Mouse (Mus musculus): ENCODE data around the gene Smtnl1. TPM values are rescaled to one million over a fixed set of nuclear protein-coding genes. Genes with fewer than 3 reads are reported as not detected.

The Smtnl1 gene
- polyA plus RNA-seq, 1 experiment from 2014 or later: 0.24 TPM

DNA sequence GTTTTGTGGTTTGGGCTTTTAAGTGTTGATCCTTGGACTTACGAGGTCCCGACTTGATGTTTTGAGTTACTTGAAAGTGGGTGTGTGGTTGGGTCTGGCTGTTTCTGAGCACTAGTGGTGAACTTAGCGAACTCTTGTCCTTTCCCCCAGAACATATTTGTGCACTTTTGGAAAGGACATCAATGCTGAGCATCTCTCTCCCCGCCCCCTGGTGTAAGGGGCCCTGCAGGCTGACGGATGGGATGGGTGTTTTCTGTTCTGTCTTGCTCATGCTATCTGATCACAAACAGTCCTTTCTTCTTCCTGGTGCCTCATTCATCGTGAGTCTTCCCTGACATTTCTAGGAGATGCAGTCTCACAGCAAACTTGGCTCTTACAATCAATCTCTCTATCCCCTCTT lies 21.2 kb upstream of the Smtnl1 start:
- Histone ChIP-seq H3K36me3 (ENCODE audit: insufficient read depth) (peaks cover 30% of the 10 kb centered on the region), H3K4me2 (peak overlapping the region; percentile 29; the same call in 1 of the 2 replicates), H3K4me3 (ENCODE audit: low read depth, low read length) (no peak overlapping the region), H3K9ac (no peak overlapping the region; the same call in 1 of the 2 replicates), H3K27ac (ENCODE audit: low read depth) (no peak overlapping the region), H3K27me3 (ENCODE audit: insufficient read depth, low read length) (0 out of 2 replicates have a peak, but pooled peaks cover 3% of the 10 kb centered on the region), H3K9me3 (ENCODE audit: low read depth, low read length) (no peaks in the 10 kb centered on the region), H3K4me1 (ENCODE audit: insufficient read depth) (peaks cover 13% of the 10 kb centered on the region)
- 72% methylated on average over 6 of the region's 6 CpGs for WGBS
- DNase-seq: no peak
- no peak for ATAC-seq (ENCODE audit: insufficient read depth)
- no peak for TF ChIP-seq CTCF (IDR thresholded peaks at IDR 0.05; ENCODE audit: low read depth)

DNA sequence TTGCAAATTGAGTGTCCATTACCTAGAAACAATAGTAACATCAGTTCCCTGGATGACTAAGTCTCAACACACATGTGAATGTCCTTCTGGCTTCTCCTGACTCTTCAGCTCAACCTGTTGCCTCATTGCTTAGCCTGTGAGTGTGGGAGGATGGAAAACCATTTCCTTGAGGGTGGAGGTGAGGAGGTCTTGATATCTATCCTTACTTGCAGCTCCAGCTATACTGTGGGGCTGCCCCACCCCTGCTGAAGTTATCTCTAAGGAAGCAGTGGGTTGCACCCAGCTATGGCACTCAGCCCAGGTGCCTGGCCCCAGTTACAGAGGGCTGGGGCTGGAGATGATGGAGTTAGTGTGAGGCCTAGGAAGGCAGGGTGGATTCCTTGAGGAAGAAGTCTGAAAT lies 19.5 kb upstream of the Smtnl1 start:
- H3K4me1 ChIP-seq (ENCODE audit: insufficient read depth): peaks cover 13% of the 10 kb centered on the region
- H3K4me2 ChIP-seq: peak overlapping the region; percentile 84
- H3K27me3 ChIP-seq (ENCODE audit: insufficient read depth, low read length): peaks cover 9% of the 10 kb centered on the region; the same call in 1 of the 2 replicates
- peaks cover 18% of the 10 kb centered on the region for H3K36me3 ChIP-seq (ENCODE audit: insufficient read depth)
- H3K4me3 ChIP-seq (ENCODE audit: low read depth, low read length): peak overlapping the region; percentile 66
- no peak overlapping the region for H3K27ac ChIP-seq (ENCODE audit: low read depth)
- peak overlapping the region; percentile 84 for H3K9ac ChIP-seq
- H3K9me3 ChIP-seq (ENCODE audit: low read depth, low read length): no peaks in the 10 kb centered on the region
- TF ChIP-seq CTCF (IDR thresholded peaks at IDR 0.05; ENCODE audit: low read depth): no peak
- DNase-seq: no peak
- no peak for ATAC-seq (ENCODE audit: insufficient read depth)

DNA sequence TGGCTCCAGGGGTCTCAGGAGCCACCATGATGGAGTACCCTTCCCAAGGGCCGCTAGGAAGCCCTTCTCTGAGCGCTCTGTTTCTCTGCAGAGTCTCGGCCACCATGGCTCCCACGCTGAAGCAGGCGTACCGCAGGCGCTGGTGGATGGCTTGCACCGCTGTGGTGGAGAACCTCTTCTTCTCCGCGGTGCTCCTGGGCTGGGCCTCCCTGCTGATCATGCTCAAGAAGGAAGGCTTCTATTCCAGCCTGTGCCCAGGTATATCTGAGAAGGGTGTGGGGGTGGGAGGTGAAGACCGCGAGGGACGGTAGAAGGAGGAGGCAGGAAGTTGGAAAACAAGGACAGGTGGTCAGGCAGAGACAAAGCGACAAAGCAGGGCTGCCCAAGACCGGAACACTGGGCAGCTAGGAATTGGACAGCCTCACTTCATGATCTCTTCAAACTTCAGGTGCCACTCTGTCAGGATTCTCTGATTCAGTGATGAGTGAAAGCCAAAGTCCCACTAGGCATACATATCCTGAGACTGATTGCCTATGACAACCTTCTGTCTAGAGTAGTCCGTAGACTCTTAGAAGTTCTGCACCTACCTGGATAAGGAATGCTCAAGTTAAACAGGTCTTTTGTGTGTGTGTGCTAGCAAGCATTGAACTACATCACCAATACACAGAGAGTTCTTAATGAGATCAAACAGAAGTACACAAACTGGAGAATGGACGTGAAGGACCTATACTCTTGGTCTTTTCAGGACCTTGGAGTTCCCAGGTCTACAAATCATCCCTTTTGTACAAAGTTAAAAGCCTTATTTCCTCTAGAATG lies 18.5 kb upstream of the Smtnl1 start:
- WGBS: 4% methylated on average over 17 of the region's 17 CpGs
- peak overlapping the region; percentile 84 for H3K9ac ChIP-seq
- DNase-seq: peak; percentile 33

DNA sequence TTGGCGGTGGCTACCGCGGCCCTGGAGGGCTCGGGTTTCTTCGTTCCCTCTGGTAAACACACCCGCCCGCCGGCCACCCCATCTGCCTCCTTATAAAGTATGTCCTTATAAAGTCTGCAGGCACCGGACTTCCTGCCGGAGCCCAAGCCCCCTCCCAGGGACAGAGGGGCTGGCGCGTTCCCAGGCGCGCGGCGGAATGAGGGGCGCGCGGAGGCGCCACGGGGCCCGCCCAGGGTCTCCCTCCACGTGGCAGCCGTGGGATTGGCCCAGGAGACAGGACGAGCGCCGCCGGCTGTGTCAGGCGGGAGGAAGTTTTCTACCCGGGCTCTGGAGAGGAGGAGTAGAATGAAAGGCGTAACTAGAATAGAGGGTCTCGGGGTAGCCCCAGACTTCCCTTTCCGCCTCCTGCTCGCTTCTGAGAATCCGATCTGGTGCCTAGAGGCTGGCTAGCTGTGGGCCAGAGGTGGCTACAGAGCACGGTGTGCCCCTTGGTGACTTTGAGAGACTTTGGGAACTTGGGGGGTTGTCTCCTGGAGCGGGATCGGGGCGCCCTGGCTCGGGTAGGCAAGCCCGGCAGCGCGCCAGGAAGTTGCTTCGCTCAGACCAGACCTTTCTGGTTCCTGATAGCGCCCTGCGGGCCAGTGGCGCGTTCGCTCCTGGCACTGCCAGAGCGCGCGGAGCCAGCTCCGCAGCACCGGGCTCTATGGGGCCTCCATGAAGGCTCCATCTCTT lies 17.7 kb upstream of the Smtnl1 start:
- Histone ChIP-seq H3K9ac (peak overlapping the region; percentile 84), H3K27ac (ENCODE audit: low read depth) (peak overlapping the region; percentile 94), H3K4me3 (ENCODE audit: low read depth, low read length) (peak overlapping the region; percentile 66), H3K4me1 (ENCODE audit: insufficient read depth) (peaks cover 13% of the 10 kb centered on the region), H3K36me3 (ENCODE audit: insufficient read depth) (0 out of 2 replicates have a peak, but pooled peaks cover 3% of the 10 kb centered on the region), H3K4me2 (peak overlapping the region; percentile 84), H3K9me3 (ENCODE audit: low read depth, low read length) (no peaks in the 10 kb centered on the region), H3K27me3 (ENCODE audit: insufficient read depth, low read length) (peaks cover 9% of the 10 kb centered on the region; the same call in 1 of the 2 replicates)
- ATAC-seq (ENCODE audit: insufficient read depth) (peak; percentile 93), DNase-seq (peak; percentile 96)
- TF ChIP-seq CTCF (IDR thresholded peaks at IDR 0.05; ENCODE audit: low read depth): 0 out of 2 replicates have a peak, but pooled peaks have one; percentile 1
- WGBS: under 1% methylated on average over 54 of the region's 54 CpGs

More for the DNA sequence above, 18.5 kb upstream of the Smtnl1 start:
- no peak for ATAC-seq (ENCODE audit: insufficient read depth)
- Histone ChIP-seq H3K4me1 (ENCODE audit: insufficient read depth) (peaks cover 13% of the 10 kb centered on the region), H3K36me3 (ENCODE audit: insufficient read depth) (peaks cover 9% of the 10 kb centered on the region), H3K27ac (ENCODE audit: low read depth) (peak overlapping the region; percentile 94), H3K9me3 (ENCODE audit: low read depth, low read length) (no peaks in the 10 kb centered on the region), H3K4me2 (peak overlapping the region; percentile 84), H3K4me3 (ENCODE audit: low read depth, low read length) (peak overlapping the region; percentile 66), H3K27me3 (ENCODE audit: insufficient read depth, low read length) (peaks cover 9% of the 10 kb centered on the region; the same call in 1 of the 2 replicates)
- no peak for TF ChIP-seq CTCF (IDR thresholded peaks at IDR 0.05; ENCODE audit: low read depth)

DNA sequence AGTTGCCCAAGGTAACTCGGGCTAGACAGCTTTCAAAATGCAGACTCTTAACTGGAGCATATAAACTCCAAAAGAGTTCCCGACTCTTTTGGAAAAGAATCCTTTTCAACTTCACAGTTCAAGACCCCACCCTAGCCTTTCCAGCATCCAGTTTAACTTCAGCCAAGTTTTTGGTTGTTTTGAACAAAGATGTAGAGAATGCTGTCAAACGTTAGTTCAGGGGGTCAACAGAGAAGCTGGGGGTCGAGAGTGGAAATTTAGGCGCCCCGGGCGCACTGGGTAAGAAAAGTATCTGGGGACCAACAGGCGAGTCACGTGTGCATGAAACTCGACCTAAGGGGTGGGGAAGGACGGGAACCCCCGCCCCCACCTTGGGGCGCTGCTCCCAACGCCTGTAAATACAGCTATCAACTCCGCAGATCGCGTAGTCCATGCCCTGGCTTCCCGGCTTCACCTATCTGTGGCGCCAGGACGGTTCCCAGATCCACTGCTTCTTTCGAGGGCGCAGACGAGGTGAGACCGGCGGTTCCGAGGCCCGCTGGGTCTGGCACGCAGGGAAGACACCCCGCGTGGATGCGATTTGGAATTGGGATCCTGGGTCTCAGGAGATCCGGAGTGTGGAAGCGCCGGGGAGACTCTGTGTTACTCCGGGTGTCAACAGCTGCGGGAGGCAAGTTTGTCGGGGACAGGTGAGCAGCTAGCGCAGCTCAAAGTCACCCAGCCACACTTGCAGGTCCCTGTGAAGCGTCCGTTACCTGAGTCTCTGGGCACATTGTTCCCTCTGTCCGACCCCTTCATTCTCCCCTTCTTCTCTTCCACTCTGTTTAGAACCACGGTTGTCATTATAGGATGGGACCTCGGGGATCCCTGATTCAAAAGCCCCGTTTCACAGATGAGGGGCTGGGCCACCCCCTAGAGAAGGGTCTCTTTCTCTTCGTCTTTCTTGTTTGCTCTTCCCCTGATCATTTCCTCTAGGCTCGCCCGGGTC lies 16.8 kb upstream of the Smtnl1 start:
- Histone ChIP-seq H3K9ac (peak overlapping the region; percentile 84), H3K4me1 (ENCODE audit: insufficient read depth) (peaks cover 13% of the 10 kb centered on the region), H3K27ac (ENCODE audit: low read depth) (peak overlapping the region; percentile 94), H3K9me3 (ENCODE audit: low read depth, low read length) (no peaks in the 10 kb centered on the region), H3K4me3 (ENCODE audit: low read depth, low read length) (peak overlapping the region; percentile 66), H3K4me2 (peak overlapping the region; percentile 84), H3K36me3 (ENCODE audit: insufficient read depth) (0 out of 2 replicates have a peak, but pooled peaks cover 3% of the 10 kb centered on the region), H3K27me3 (ENCODE audit: insufficient read depth, low read length) (peaks cover 9% of the 10 kb centered on the region; the same call in 1 of the 2 replicates)
- peak; percentile 5 for ATAC-seq (ENCODE audit: insufficient read depth)
- no peak for TF ChIP-seq CTCF (IDR thresholded peaks at IDR 0.05; ENCODE audit: low read depth)
- under 1% methylated on average over 47 of the region's 47 CpGs for WGBS
- DNase-seq: peak; percentile 62

DNA sequence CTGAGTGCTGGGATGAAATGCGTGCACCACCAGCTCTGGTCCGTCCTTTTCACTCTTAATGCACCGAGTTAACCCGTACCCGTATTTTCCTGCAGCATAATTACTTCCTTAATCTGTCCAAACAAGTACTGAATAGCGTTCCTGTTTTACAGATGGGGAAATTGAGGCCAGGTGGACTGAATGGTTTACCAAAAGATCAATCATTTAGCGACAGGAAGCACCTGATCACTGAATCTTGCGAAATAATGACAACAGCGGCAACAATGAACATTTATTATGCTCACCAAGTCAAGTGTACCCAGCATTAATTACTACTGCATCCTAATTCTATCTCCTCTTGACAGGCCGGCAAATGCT lies 16.1 kb upstream of the Smtnl1 start, which contains the start of gene Slc43a1:
Gene Slc43a1, plus strand, starts transcription at position 258 of the 357 bp plus-strand sequence.
- Histone ChIP-seq H3K4me3 (ENCODE audit: low read depth, low read length) (peak within 1 kb of the TSS; percentile 66), H3K9ac (peak within 1 kb of the TSS; percentile 84), H3K4me2 (peak within 1 kb of the TSS; percentile 84), H3K4me1 (ENCODE audit: insufficient read depth) (peaks cover 13% of the 10 kb centered on the region), H3K27me3 (ENCODE audit: insufficient read depth, low read length) (peaks cover 9% of the 10 kb centered on the region; the same call in 1 of the 2 replicates), H3K9me3 (ENCODE audit: low read depth, low read length) (no peaks in the 10 kb centered on the region), H3K27ac (ENCODE audit: low read depth) (peak within 1 kb of the TSS; percentile 94), H3K36me3 (ENCODE audit: insufficient read depth) (no peaks in the 10 kb centered on the region)
- WGBS: 18% methylated on average over 10 of the region's 10 CpGs
- no peak for ATAC-seq (ENCODE audit: insufficient read depth)
- peak; percentile 5 for DNase-seq
- TF ChIP-seq CTCF (IDR thresholded peaks at IDR 0.05; ENCODE audit: low read depth): no peak

Measured in lung, embryonic 14.5 days (tissue).